Mouse (Mus musculus): ENCODE measurements around the gene Zpld1. TPM values are rescaled to one million over a fixed set of nuclear protein-coding genes. Genes with fewer than 3 reads are reported as not detected.

Gene Zpld1
- total and polyA plus RNA-seq, 2 experiments, result not detected

- 85% methylated on average over 1 of the region's 1 CpGs for WGBS
- H3K27me3 ChIP-seq (ENCODE audit: control insufficient read depth, insufficient read depth, low read length), result no peaks in the 10 kb centered on the region
- no peaks in the 10 kb centered on the region for H3K4me1 ChIP-seq (ENCODE audit: control insufficient read depth, insufficient read depth, low read length)
- no peak for TF ChIP-seq CTCF (IDR thresholded peaks at IDR 0.05; ENCODE audit: low read depth, low read length)
- TF ChIP-seq POLR2A (IDR thresholded peaks at IDR 0.05; ENCODE audit: extremely low read depth, insufficient read depth, low read length), result no peak
- H3K4me3 ChIP-seq (ENCODE audit: insufficient read depth, low read depth, low read length), result no peak overlapping the region
- no peak overlapping the region for H3K27ac ChIP-seq (replicated peaks; ENCODE audit: insufficient read depth, low read depth, low read length)
- DNase-seq (ENCODE audit: extremely low read depth, low read depth, low spot score), result no peak
- H3K79me2 ChIP-seq (ENCODE audit: control insufficient read depth, insufficient read depth, low read length), result no peaks in the 10 kb centered on the region
- no peaks in the 10 kb centered on the region for H3K36me3 ChIP-seq (ENCODE audit: control insufficient read depth, insufficient read depth, low read length)
- no peak overlapping the region for H3K9ac ChIP-seq (ENCODE audit: low read depth, low read length)
Observed at GRCm38 (mm10) chr16:55203945-55204344, 93.8 kb downstream of the Zpld1 start.

- Histone ChIP-seq H3K27ac (replicated peaks; ENCODE audit: insufficient read depth, low read depth, low read length) (no peak overlapping the region), H3K4me1 (ENCODE audit: control insufficient read depth, insufficient read depth, low read length) (no peaks in the 10 kb centered on the region), H3K4me3 (ENCODE audit: insufficient read depth, low read depth, low read length) (no peak overlapping the region), H3K79me2 (ENCODE audit: control insufficient read depth, insufficient read depth, low read length) (no peaks in the 10 kb centered on the region), H3K36me3 (ENCODE audit: control insufficient read depth, insufficient read depth, low read length) (no peaks in the 10 kb centered on the region), H3K27me3 (ENCODE audit: control insufficient read depth, insufficient read depth, low read length) (no peaks in the 10 kb centered on the region), H3K9ac (ENCODE audit: low read depth, low read length) (no peak overlapping the region)
- 65% methylated on average over 2 of the region's 2 CpGs for WGBS
- TF ChIP-seq CTCF (IDR thresholded peaks at IDR 0.05; ENCODE audit: low read depth, low read length) (no peak), POLR2A (IDR thresholded peaks at IDR 0.05; ENCODE audit: extremely low read depth, insufficient read depth, low read length) (no peak)
- DNase-seq (ENCODE audit: extremely low read depth, low read depth, low spot score), result no peak
Observed at GRCm38 (mm10) chr16:55190397-55190796, 107.4 kb downstream of the Zpld1 start.

GRCm38 (mm10) chr16:55185370-55185769 lies 112.4 kb downstream of the Zpld1 start:
- no peak overlapping the region for H3K27ac ChIP-seq (replicated peaks; ENCODE audit: insufficient read depth, low read depth, low read length)
- no peaks in the 10 kb centered on the region for H3K27me3 ChIP-seq (ENCODE audit: control insufficient read depth, insufficient read depth, low read length)
- no peak for DNase-seq (ENCODE audit: extremely low read depth, low read depth, low spot score)
- H3K4me3 ChIP-seq (ENCODE audit: insufficient read depth, low read depth, low read length), result no peak overlapping the region
- no peaks in the 10 kb centered on the region for H3K79me2 ChIP-seq (ENCODE audit: control insufficient read depth, insufficient read depth, low read length)
- 72% methylated on average over 1 of the region's 1 CpGs for WGBS
- H3K36me3 ChIP-seq (ENCODE audit: control insufficient read depth, insufficient read depth, low read length), result no peaks in the 10 kb centered on the region
- no peak overlapping the region for H3K9ac ChIP-seq (ENCODE audit: low read depth, low read length)
- H3K4me1 ChIP-seq (ENCODE audit: control insufficient read depth, insufficient read depth, low read length), result no peaks in the 10 kb centered on the region
- TF ChIP-seq POLR2A (IDR thresholded peaks at IDR 0.05; ENCODE audit: extremely low read depth, insufficient read depth, low read length) (no peak), CTCF (IDR thresholded peaks at IDR 0.05; ENCODE audit: low read depth, low read length) (no peak)
